Mouse (Mus musculus): ENCODE results near the gene Itpr2.

DNA sequence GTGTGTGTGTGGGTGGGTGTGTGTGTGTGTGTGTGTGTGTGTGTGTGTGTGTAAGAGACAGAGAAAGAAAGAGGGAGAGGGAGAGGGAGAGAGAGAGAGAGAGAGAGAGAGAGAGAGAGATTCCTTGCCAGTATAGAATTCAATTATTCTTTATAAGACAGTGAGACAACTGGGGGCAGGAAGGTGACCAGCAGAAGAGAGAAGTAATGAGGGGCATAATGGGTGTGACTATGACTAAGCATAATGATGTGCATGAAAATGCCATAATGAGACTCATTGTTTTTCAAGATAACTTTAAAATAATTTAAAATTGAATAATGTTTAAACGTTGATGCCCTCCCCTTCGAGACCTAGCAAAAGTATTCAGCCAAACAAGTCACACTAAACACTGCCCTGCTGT, 272.1 kb downstream of the Itpr2 start:
- no peak for TF ChIP-seq POLR2A (IDR thresholded peaks at IDR 0.05; ENCODE audit: borderline replicate concordance, insufficient read depth, low read length)
- no peak for TF ChIP-seq CTCF (IDR thresholded peaks at IDR 0.05; ENCODE audit: borderline replicate concordance, insufficient read depth, low read depth, low read length)

Measured in cerebellum, adult 2 months (tissue).